Mouse (Mus musculus): ENCODE data around the gene Krt90. TPM values are rescaled to one million over a fixed set of nuclear protein-coding genes. Genes with fewer than 3 reads are reported as not detected.
"Not testable (repeated sequence)": the region's sequence is repeated elsewhere in the genome, so short reads cannot be mapped to it uniquely, and the experiment has no call there.

Krt90 gene
- polyA plus RNA-seq, 1 experiment from 2014 or later, result not detected

- 72% methylated on average over 7 of the region's 7 CpGs for WGBS (ENCODE audit: insufficient replicate concordance)
- H3K27me3 ChIP-seq (replicated peaks), result peaks cover 49% of the 10 kb centered on the region
- no peaks in the 10 kb centered on the region for H3K9me3 ChIP-seq (replicated peaks)
Measured at GRCm38 (mm10) chr15:101550567-101550966, 12.2 kb downstream of the Krt90 start, which contains the start of gene Krt82. Gene Krt82 (minus strand): TSS chr15:101550667.

GRCm38 (mm10) chr15:101544478-101544877, 18.3 kb downstream of the Krt90 start:
- Histone ChIP-seq H3K4me1 (no peaks in the 10 kb centered on the region), H3K27ac (no peak overlapping the region), H3K27me3 (replicated peaks) (peaks cover 7% of the 10 kb centered on the region; the same call in 1 of the 2 replicates), H3K4me3 (no peak overlapping the region), H3K36me3 (no peaks in the 10 kb centered on the region), H3K4me2 (no peak overlapping the region), H3K9ac (no peak overlapping the region), H3K9me3 (replicated peaks) (no peaks in the 10 kb centered on the region)
- WGBS (ENCODE audit: insufficient replicate concordance), result 67% methylated on average over 3 of the region's 3 CpGs
- ATAC-seq, result no peak

More at GRCm38 (mm10) chr15:101550567-101550966, 12.2 kb downstream of the Krt90 start, which contains the start of gene Krt82:
- Histone ChIP-seq H3K9ac (no peak within 1 kb of the TSS), H3K4me1 (no peaks in the 10 kb centered on the region), H3K36me3 (no peaks in the 10 kb centered on the region), H3K4me3 (no peak within 1 kb of the TSS), H3K27ac (no peak within 1 kb of the TSS), H3K4me2 (no peak within 1 kb of the TSS)
- ATAC-seq, result no peak

GRCm38 (mm10) chr15:101542543-101542942, 20.2 kb downstream of the Krt90 start:
- peaks cover 5% of the 10 kb centered on the region; the same call in 1 of the 2 replicates for H3K27me3 ChIP-seq (replicated peaks)
- ATAC-seq, result no peak
- H3K4me1 ChIP-seq, result no peaks in the 10 kb centered on the region
- 43% methylated on average over 9 of the region's 9 CpGs for WGBS (ENCODE audit: insufficient replicate concordance)
- H3K36me3 ChIP-seq, result no peaks in the 10 kb centered on the region
- no peak overlapping the region for H3K27ac ChIP-seq
- no peaks in the 10 kb centered on the region for H3K9me3 ChIP-seq (replicated peaks)
- H3K9ac ChIP-seq, result no peak overlapping the region
- H3K4me2 ChIP-seq, result no peak overlapping the region
- no peak overlapping the region for H3K4me3 ChIP-seq

- Histone ChIP-seq H3K9ac (no peak overlapping the region), H3K9me3 (replicated peaks) (no peaks in the 10 kb centered on the region), H3K27me3 (replicated peaks) (peaks cover 7% of the 10 kb centered on the region; the same call in 1 of the 2 replicates), H3K4me3 (no peak overlapping the region), H3K4me2 (no peak overlapping the region), H3K36me3 (no peaks in the 10 kb centered on the region), H3K4me1 (no peaks in the 10 kb centered on the region), H3K27ac (no peak overlapping the region)
- 60% methylated on average over 4 of the region's 4 CpGs for WGBS (ENCODE audit: insufficient replicate concordance)
- no peak for ATAC-seq
Measured at GRCm38 (mm10) chr15:101538580-101538900, 24.2 kb downstream of the Krt90 start.

- Histone ChIP-seq H3K27me3 (replicated peaks) (peaks cover 7% of the 10 kb centered on the region; the same call in 1 of the 2 replicates), H3K4me2 (no peak overlapping the region), H3K27ac (no peak overlapping the region), H3K4me1 (no peaks in the 10 kb centered on the region), H3K9me3 (replicated peaks) (no peaks in the 10 kb centered on the region), H3K4me3 (no peak overlapping the region), H3K36me3 (no peaks in the 10 kb centered on the region), H3K9ac (no peak overlapping the region)
- 41% methylated on average over 7 of the region's 7 CpGs for WGBS (ENCODE audit: insufficient replicate concordance)
- ATAC-seq, result no peak
Measured at GRCm38 (mm10) chr15:101537864-101538579, 24.7 kb downstream of the Krt90 start.

- Histone ChIP-seq H3K27me3 (replicated peaks) (peaks cover 3% of the 10 kb centered on the region; the same call in 1 of the 2 replicates), H3K4me2 (no peak overlapping the region), H3K4me1 (no peaks in the 10 kb centered on the region), H3K9ac (no peak overlapping the region), H3K4me3 (no peak overlapping the region), H3K36me3 (no peaks in the 10 kb centered on the region), H3K9me3 (replicated peaks) (no peaks in the 10 kb centered on the region), H3K27ac (no peak overlapping the region)
- 42% methylated on average over 9 of the region's 9 CpGs for WGBS (ENCODE audit: insufficient replicate concordance)
- no peak; the same call in 1 of the 2 replicates for ATAC-seq
Measured at GRCm38 (mm10) chr15:101536054-101536850, 26.5 kb downstream of the Krt90 start.

GRCm38 (mm10) chr15:101532720-101533119, 30.0 kb downstream of the Krt90 start, which contains the start of gene Krt84:
Gene Krt84 (minus strand): TSS chr15:101532820.
- peaks cover 3% of the 10 kb centered on the region; the same call in 1 of the 2 replicates for H3K27me3 ChIP-seq (replicated peaks)
- H3K27ac ChIP-seq, result no peak within 1 kb of the TSS
- H3K36me3 ChIP-seq, result no peaks in the 10 kb centered on the region
- H3K4me3 ChIP-seq, result no peak within 1 kb of the TSS
- no peaks in the 10 kb centered on the region for H3K4me1 ChIP-seq
- H3K4me2 ChIP-seq, result no peak within 1 kb of the TSS
- no peak within 1 kb of the TSS for H3K9ac ChIP-seq
- ATAC-seq, result no peak
- H3K9me3 ChIP-seq (replicated peaks), result no peaks in the 10 kb centered on the region
- 68% methylated on average over 7 of the region's 7 CpGs for WGBS (ENCODE audit: insufficient replicate concordance)

GRCm38 (mm10) chr15:101522556-101523232, 40.1 kb downstream of the Krt90 start:
- peaks cover 22% of the 10 kb centered on the region; the same call in 1 of the 2 replicates for H3K27me3 ChIP-seq (replicated peaks)
- no peaks in the 10 kb centered on the region for H3K9me3 ChIP-seq (replicated peaks)
- no peaks in the 10 kb centered on the region for H3K36me3 ChIP-seq
- H3K4me2 ChIP-seq, result no peak overlapping the region
- no peak for ATAC-seq
- H3K4me3 ChIP-seq, result no peak overlapping the region
- H3K27ac ChIP-seq, result no peak overlapping the region
- H3K9ac ChIP-seq, result no peak overlapping the region
- WGBS (ENCODE audit: insufficient replicate concordance), result 39% methylated on average over 4 of the region's 4 CpGs
- H3K4me1 ChIP-seq, result no peaks in the 10 kb centered on the region

- Histone ChIP-seq H3K4me3 (no peak overlapping the region), H3K9ac (no peak overlapping the region), H3K4me2 (no peak overlapping the region), H3K4me1 (no peaks in the 10 kb centered on the region), H3K27ac (no peak overlapping the region), H3K9me3 (replicated peaks) (no peaks in the 10 kb centered on the region), H3K36me3 (no peaks in the 10 kb centered on the region), H3K27me3 (replicated peaks) (peaks cover 15% of the 10 kb centered on the region; the same call in 1 of the 2 replicates)
- 13% methylated on average over 2 of the region's 2 CpGs for WGBS (ENCODE audit: insufficient replicate concordance)
- ATAC-seq, result no peak
Measured at GRCm38 (mm10) chr15:101519792-101520191, 43.0 kb downstream of the Krt90 start.

- H3K36me3 ChIP-seq; ATAC-seq; H3K9ac ChIP-seq; H3K4me2 ChIP-seq; H3K4me1 ChIP-seq; H3K4me3 ChIP-seq; H3K27ac ChIP-seq; H3K9me3 ChIP-seq (replicated peaks): not testable (repeated sequence)
- WGBS (ENCODE audit: insufficient replicate concordance), result 42% methylated on average over 2 of the region's 2 CpGs
- peaks cover 15% of the 10 kb centered on the region; the same call in 1 of the 2 replicates for H3K27me3 ChIP-seq (replicated peaks)
Measured at GRCm38 (mm10) chr15:101517161-101517560, 45.6 kb downstream of the Krt90 start, which contains the start of gene Gm49425. Gene Gm49425 (minus strand): TSS chr15:101517261.

GRCm38 (mm10) chr15:101508247-101508646, 54.5 kb downstream of the Krt90 start:
- 49% methylated on average over 9 of the region's 9 CpGs for WGBS (ENCODE audit: insufficient replicate concordance)
- H3K9me3 ChIP-seq (replicated peaks), result no peaks in the 10 kb centered on the region
- no peaks in the 10 kb centered on the region for H3K36me3 ChIP-seq
- no peak overlapping the region for H3K4me3 ChIP-seq
- H3K27ac ChIP-seq, result no peak overlapping the region
- no peaks in the 10 kb centered on the region for H3K4me1 ChIP-seq
- no peak overlapping the region for H3K4me2 ChIP-seq
- no peak for ATAC-seq
- peaks cover 8% of the 10 kb centered on the region; the same call in 1 of the 2 replicates for H3K27me3 ChIP-seq (replicated peaks)
- no peak overlapping the region for H3K9ac ChIP-seq
